Mouse (Mus musculus) kidney, adult 18-20 months (tissue): ENCODE results near the gene Ptk6.
A peak's percentile ranks its signal among the peaks of the same experiment; 100 is the strongest.

Experiments
- DNase-seq: peaks from one replicate; pipeline ENCODE4 v3.0.0; 2021

The Ptk6 gene

GRCm38 (mm10) chr2:181202422-181202821 is at the start of gene Ptk6:
TSS of gene Ptk6 (minus strand) at chr2:181202789.
- DNase-seq: no peak

DNA sequence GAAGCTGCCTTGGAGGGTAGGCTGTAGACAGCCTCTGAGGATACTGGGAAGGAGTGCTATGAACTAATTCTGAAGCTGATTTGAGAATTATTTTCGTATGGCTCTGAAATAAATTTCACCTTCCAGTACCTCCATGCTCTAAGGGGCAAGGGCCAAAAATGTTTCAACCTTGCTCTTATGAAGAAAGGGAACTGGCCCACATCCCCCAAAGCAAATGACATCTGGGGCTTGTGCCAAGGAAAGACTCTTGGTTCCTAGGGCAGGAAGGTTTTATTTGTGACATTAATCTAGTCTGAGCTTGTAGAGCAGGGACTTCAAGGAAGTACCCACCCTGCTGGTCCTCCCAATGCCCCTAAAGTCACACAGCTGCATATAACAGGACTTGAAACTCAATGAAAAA is 49.3 kb upstream of the Ptk6 start:
- no peak for DNase-seq

GRCm38 (mm10) chr2:181249217-181249616 is 46.6 kb upstream of the Ptk6 start:
- no peak for DNase-seq

- DNase-seq: no peak
These were observed 42.4 kb upstream of the Ptk6 start for GRCm38 (mm10) chr2:181245031-181245430.

DNA sequence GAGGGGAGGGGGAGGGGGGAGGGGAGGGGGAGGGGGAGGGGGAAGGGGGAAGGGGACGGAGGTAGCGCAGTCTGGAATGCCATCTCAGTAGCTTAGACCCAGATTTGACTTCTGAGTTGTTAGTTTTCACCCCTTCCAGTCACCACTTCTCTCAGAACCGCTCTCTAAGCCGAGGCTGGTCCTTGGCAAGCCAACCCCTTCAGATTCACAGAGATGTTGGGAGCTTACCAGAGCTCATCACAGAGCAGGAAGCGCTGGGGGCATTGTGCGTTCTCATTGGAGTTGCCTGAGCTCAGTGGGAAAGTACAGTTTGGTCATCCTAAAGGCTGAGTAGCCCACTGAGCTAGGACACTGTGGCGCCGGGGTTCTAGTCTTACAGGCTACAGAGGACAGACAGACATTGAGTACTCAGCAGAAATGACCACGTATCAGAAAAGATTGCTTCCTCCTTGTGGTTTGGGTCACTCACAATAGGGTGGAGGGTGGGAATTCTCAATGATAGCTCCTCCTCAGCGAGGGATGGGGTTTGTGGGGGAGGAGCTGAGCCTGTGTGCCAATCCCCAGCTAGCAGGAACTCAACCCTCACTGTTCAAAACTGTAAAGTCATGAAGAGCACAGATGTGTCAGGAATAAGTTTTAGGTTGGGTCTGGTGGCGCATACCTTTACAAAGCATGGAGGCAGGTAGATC is 41.3 kb upstream of the Ptk6 start:
- DNase-seq: peak; percentile 38

- no peak for DNase-seq
These were observed 39.7 kb upstream of the Ptk6 start for GRCm38 (mm10) chr2:181242314-181242665.

GRCm38 (mm10) chr2:181241602-181242313 is 39.2 kb upstream of the Ptk6 start, which contains the start of gene Helz2:
TSS of gene Helz2 (minus strand) at chr2:181242027.
- DNase-seq: peak; percentile 58

DNA sequence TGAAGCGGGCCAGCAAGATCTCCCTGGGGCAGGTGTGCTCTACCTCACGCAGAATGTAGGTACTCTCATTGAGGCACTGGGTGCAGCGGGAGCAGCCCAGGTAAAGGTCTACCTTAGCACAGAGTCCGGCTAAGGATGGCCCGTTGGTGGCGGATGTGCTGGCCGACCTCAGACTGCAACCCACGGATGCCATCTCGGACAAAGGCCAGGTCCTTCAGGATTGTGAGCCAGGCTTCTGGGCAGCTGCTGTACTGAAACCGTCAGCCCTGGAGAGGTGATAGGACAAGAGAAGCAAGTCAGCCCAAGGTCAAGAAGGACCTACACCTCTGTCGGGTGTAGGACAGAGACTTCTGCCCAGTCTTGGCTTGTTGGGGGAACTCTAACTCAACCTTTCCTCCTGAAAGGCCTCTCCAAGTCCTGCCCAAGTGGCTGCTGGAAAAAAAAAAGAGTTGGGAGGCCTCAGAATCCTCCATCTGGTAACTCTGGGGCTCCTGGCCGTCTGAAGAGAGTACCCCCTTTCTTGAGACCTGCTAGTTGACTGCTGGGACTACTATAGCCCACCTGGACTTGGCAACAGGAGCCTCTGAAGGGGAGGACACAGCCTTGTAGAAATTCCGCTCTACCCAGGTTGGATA is 38.3 kb upstream of the Ptk6 start:
- no peak for DNase-seq

DNA sequence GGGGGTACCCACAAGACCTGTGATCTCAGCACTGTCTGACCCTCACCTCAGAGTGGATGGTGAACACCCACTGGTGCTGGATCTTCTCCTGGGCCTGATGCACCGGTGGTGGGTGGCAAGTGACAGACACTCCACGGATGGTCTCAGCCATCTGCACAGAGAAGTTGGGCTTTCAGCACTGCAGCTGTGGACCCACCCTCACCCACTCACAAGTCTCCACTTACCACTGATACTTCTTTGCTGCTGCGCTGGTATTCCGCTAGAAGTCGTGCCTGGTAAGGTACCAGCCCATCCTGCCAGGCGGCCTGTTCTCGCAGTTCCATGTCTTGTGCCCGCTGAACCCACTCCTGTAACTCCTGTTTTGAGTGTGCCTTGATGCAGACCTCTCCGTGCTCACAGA is 36.7 kb upstream of the Ptk6 start:
- DNase-seq: no peak

DNA sequence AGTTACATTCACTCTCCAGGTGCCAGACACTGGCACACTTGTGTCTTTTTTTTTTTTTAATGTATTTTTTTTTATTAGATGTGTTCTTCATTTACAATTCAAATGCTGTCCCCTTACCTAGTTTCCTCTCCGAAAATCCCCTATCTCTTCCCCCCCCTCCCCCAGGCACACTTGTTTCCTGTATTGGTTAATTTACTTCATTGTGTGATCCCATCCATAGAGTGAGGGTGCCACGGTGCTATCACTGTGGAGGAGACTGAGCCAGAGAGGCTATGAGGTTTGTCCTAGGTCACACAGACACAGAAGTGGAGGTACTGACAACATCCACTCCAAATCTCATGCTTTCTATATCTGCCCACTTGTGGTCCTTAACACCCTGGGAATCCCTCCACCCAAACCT is 36.3 kb upstream of the Ptk6 start:
- no peak for DNase-seq

- DNase-seq: no peak
These were observed 35.6 kb upstream of the Ptk6 start for GRCm38 (mm10) chr2:181238091-181238610.

DNA sequence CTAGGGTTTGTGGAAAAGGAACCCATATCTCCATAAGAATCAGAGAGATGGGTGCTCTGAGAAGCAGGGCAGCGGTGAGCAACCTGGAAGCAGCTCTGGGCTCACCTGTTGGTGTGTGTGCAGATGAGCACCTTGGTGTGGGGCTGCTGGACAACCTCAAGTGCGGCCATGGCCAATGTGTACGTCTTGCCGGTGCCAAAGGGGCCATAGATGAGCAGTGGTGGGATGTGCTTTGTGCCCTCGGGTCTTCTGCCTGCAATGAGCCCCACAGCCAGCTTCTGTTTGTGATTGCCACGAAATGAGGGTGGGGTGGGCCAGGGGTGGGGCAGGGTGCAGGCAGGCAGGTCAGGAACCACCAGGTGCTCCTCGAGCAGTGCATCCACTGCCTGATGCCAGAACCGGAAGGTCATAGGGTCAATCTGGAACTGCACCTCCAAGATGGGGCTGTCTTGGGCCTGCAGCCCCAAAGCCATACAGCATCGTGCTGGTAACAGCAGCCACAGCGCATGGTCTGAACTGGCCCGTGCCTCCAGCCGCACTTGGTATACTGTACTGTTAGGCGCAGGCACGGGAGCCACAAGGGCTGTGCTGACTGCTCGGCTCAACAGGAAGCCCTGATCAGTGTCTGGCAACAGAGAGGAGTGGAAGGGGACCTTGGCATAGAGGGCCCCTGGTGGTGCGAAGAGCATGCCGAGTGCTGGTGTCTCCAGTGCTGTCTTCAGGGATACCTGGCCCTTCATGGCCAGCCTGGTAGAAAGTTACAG is 34.8 kb upstream of the Ptk6 start:
- DNase-seq: no peak

GRCm38 (mm10) chr2:181235681-181236566 is 33.3 kb upstream of the Ptk6 start:
- no peak for DNase-seq

DNA sequence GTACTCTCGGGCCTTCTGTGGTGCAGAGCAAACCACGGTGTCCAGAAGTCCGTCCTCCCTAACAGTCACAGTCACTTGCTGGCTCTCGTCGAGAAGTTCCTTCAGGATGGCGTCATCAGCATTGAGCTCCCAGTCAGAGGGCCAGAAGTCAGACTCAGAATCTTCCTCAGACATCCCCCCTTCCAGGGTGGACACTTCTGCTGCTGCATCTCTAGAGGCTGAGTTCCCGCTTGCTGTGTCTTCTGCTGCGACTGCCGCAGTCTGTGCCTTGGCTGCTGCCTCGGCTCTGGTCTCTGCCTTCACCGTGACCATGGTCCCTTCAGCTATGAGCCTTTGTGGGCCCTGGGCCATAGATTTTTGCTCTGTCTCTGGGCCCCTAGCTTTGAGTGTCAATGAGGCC is 32.1 kb upstream of the Ptk6 start:
- no peak for DNase-seq

DNA sequence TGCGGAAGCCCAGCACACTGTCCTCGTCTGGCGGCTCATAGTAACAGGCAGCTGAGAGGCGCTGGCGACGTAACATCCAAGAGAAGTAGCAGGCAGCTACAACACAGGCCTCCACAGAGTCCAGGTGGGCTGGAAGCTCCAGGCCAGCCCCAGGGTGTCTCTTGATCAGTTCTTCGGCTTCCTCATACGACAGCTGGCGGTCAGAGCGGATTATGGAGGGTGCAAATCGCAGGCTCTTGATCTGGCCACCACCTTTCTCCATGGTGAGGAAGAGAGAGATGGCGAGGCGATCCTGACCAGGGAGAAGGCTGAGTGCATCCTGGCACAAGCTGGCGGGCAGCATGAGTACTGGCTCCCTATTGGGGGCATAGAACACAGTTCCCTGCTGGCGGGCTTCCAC is 30.9 kb upstream of the Ptk6 start:
- DNase-seq: no peak

- no peak for DNase-seq
These were observed 28.6 kb upstream of the Ptk6 start for GRCm38 (mm10) chr2:181231171-181231570.

DNA sequence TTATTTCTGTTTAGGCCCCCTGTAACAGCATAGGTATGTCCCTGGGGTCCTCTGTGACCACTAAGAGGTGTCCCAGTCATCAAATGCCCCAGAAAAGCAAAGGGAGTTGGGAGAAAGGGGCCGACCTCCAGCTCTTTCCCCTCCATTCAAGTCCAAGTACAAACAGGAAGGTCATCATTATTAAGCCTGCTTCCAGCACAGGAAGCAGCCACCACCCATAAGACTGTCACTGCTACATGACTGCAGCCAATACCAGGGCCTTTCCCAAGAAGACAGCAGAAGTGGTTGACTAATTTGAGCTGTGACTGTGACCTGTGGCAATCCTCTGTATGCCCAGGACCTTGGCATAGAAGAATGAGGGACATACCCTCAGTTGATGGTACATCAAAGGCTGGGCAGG is 25.7 kb upstream of the Ptk6 start:
- DNase-seq: no peak

GRCm38 (mm10) chr2:181227122-181227521 is 24.5 kb upstream of the Ptk6 start:
- DNase-seq: no peak

DNA sequence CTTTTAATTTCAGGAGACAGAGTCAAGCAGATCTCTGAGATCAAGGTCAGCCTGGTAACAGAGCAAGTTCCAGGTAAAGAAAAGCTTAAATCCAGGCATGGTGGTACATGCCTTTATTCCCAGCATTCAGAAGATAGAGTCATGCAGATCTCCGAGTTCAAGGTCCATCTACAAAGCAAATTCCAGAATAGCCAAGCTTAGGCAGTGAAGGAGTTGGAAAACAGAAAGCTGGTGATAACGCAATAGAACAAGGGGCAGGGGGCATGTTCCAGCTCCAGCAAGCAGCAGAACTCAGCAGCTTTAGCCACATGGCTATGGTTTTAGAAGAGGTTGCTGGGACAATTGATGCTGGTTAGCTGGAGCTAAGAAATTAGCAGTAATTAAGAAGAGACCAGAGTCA is 22.4 kb upstream of the Ptk6 start:
- no peak for DNase-seq

DNA sequence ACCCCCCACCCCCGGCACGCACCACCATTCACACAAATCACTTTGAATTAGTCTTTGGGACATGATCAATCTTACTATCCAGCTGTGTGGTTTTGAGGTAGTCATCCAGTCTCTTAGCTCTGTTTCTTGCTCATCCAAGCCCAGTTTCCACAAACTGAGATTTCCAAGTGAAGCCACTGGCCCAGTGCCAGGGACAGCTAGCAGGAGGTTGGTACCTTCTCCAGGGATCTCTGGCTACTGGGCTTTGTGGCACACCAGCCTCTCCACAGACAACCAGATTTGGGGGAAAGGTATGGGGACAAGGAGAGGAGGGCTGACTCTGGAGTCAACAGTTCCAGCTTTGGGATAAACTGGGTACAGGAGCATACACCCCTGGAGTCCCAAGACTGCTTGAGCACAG is 17.8 kb upstream of the Ptk6 start:
- peak; percentile 23 for DNase-seq

- DNase-seq: peak; percentile 82
These were observed 17.1 kb upstream of the Ptk6 start, which contains the start of gene Fndc11 for GRCm38 (mm10) chr2:181219538-181220216. TSS of gene Fndc11 (plus strand) at chr2:181220013.
